Mouse (Mus musculus) liver, adult 2 months (tissue): ENCODE results near the gene Tomm22. TPM values are rescaled to one million over a fixed set of nuclear protein-coding genes. Genes with fewer than 3 reads are reported as not detected.

Experiments
- DNase-seq: peaks from one replicate; pipeline ENCODE4 v3.0.0-alpha.2; 2011; ENCODE audit warnings: low read depth, low spot score; ENCODE audit errors: extremely low read depth
- H3K27ac ChIP-seq: fragments of 200-500 bp; replicated peaks from 2 replicates; pipeline ENCODE4 v1.5.1; 2012; ENCODE audit warnings: low read depth, mild to moderate bottlenecking, control low read depth, inconsistent platforms, low read length; ENCODE audit not compliant: insufficient read depth
- H3K27me3 ChIP-seq: fragments of 200-500 bp; 2 replicates; pipeline ENCODE4 v1.6.1; 2012; ENCODE audit warnings: mild to moderate bottlenecking, moderate library complexity, low read length, inconsistent platforms; ENCODE audit not compliant: control insufficient read depth, insufficient read depth
- H3K36me3 ChIP-seq: fragments of 200-500 bp; 2 replicates; pipeline ENCODE4 v1.6.1; 2012; ENCODE audit warnings: low read length, inconsistent platforms; ENCODE audit not compliant: control insufficient read depth, insufficient read depth
- H3K4me1 ChIP-seq: fragments of 200-500 bp; 2 replicates; pipeline ENCODE4 v1.6.1; 2011; ENCODE audit warnings: low read length; ENCODE audit not compliant: control insufficient read depth, insufficient read depth
- H3K4me3 ChIP-seq: fragments of 200-500 bp; 2 replicates; pipeline ENCODE4 v1.5.1; 2011; ENCODE audit warnings: low read depth, mild to moderate bottlenecking, control low read depth, low read length, moderate library complexity; ENCODE audit not compliant: insufficient read depth
- H3K79me2 ChIP-seq: fragments of 200-500 bp; 2 replicates; pipeline ENCODE4 v1.6.1; 2012; ENCODE audit warnings: inconsistent platforms, mild to moderate bottlenecking, low read length, moderate library complexity; ENCODE audit not compliant: control insufficient read depth, insufficient read depth
- H3K9ac ChIP-seq: fragments of 200-500 bp; 2 replicates; pipeline ENCODE4 v1.6.1; 2012; ENCODE audit warnings: low read depth, mild to moderate bottlenecking, control low read depth, inconsistent platforms, low read length
- CTCF ChIP-seq: fragments of 200-500 bp; IDR thresholded peaks from 2 replicates; pipeline ENCODE4 v1.5.1; 2011; ENCODE audit warnings: low read depth, low read length, control low read depth
- POLR2A ChIP-seq: fragments of 200-500 bp; IDR thresholded peaks from 2 replicates; pipeline ENCODE4 v1.6.1; 2011; ENCODE audit warnings: low read length, control low read depth; ENCODE audit not compliant: insufficient read depth; ENCODE audit errors: extremely low read depth
- WGBS: fragments of 180-500 bp; shearing (Covaris S2); methylation state at CpG from one replicate; pipeline ENCODE4 v1.1.7; 2018; 5-methylcytosine and 5-hydroxymethylcytosine counted together
- polyA plus RNA-seq: library from polyadenylated mRNA; depleted of rRNA; stranded (reverse); fragments of >200 nt; gene quantifications from 2 replicates; pipeline ENCODE4 v1.2.3, GENCODE M21; 2012
- total RNA-seq: library from RNA; depleted of rRNA; stranded (reverse); fragments of >200 nt; gene quantifications from 2 replicates; pipeline ENCODE4 v1.2.3, GENCODE M21; 2014

Gene Tomm22
- total and polyA plus RNA-seq, 2 experiments = 23.9 to 46.0 TPM

DNA sequence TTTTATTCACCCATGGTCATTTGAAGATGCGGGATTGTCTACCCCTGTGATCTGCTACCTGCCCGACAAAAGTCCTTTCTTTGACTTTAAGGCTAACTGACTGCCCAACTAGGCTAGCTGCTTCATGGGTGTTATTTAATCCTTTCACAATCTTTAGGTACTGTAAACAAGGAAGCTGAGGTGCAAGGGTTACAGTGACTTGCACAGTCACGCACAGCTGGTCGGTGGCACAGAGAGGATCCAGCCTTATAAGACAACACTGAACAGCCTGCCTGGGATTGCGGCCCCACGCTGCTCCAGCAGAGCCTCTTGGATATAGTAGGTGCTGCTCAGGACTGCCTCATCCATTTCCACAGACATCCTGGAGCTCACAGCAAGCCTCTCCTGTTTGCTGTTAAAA lies 12.5 kb downstream of the Tomm22 start:
- no peaks in the 10 kb centered on the region for H3K36me3 ChIP-seq
- no peaks in the 10 kb centered on the region for H3K27me3 ChIP-seq
- peaks cover 43% of the 10 kb centered on the region for H3K4me1 ChIP-seq
- WGBS = 24% methylated on average over 6 of the region's 6 CpGs
- H3K9ac ChIP-seq = peak overlapping the region; percentile 35
- H3K27ac ChIP-seq = peak overlapping the region; percentile 88
- no peak for TF ChIP-seq CTCF
- no peak for TF ChIP-seq POLR2A
- H3K4me3 ChIP-seq = no peak overlapping the region
- DNase-seq = peak; percentile 83
- H3K79me2 ChIP-seq = peaks cover 34% of the 10 kb centered on the region; the same call in 1 of the 2 replicates

DNA sequence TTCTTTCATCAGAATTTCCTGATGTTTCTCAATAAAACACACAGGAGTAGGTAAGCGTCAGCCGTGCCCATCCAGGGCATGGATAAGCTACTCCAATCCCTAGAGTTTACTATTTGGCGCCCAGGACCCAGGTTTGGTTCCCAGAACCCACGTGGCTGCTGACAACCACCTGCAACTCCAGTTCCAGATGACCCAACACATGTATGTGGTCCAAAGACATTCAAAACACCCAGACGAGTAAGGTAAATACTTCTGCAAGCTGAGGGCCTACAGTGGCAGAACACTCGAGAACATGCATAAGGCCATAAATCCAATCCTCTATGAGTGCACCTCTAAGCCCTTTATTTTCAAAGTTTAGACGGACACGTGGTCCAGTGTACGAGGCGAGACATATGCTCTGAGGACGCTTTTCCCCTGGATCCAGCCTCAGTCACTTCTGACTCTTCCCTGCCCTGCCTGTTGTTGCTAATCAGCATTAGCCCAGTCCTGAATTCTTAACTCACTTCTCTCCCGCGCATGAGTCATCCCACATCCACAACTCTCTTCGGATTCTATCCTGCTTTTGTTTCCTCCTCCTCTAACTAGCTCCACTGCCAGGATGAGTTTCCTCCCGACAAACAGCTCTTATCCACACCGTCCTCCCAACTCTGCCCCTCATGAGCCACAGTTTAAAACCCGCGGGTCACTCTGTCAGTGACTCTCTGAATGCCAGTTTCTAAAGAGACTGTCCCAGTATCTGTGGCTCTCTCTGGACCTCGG lies 13.2 kb downstream of the Tomm22 start:
- H3K79me2 ChIP-seq = peaks cover 34% of the 10 kb centered on the region; the same call in 1 of the 2 replicates
- TF ChIP-seq CTCF = no peak
- TF ChIP-seq POLR2A = no peak
- peak; percentile 80 for DNase-seq
- WGBS = 15% methylated on average over 19 of the region's 19 CpGs
- no peaks in the 10 kb centered on the region for H3K36me3 ChIP-seq
- no peaks in the 10 kb centered on the region for H3K27me3 ChIP-seq
- H3K27ac ChIP-seq = peak overlapping the region; percentile 56
- H3K9ac ChIP-seq = peak overlapping the region; percentile 35
- no peak overlapping the region for H3K4me3 ChIP-seq
- peaks cover 46% of the 10 kb centered on the region for H3K4me1 ChIP-seq

DNA sequence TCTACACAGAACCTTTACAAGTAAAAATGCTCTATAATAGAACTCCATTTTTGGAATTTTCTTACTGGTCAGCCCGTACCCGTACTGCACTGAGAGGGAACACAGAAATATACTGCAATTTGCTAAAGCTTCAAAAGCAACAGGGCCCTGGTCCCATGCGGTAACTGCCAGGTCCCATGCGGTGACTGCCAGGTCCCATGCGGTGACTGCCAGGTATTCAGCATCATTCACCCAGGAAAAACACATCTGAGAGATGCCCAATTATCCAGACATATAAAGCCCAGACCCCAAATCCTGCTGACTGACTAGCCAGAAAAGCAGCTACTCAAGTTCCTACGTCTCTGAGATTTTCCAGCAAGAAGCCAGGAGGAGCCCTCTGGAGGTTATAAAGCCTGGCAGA lies 14.0 kb downstream of the Tomm22 start:
- H3K36me3 ChIP-seq = no peaks in the 10 kb centered on the region
- peaks cover 46% of the 10 kb centered on the region for H3K4me1 ChIP-seq
- peaks cover 30% of the 10 kb centered on the region; the same call in 1 of the 2 replicates for H3K79me2 ChIP-seq
- TF ChIP-seq POLR2A (no peak), CTCF (no peak)
- WGBS = 34% methylated on average over 6 of the region's 6 CpGs
- no peak overlapping the region; the same call in 1 of the 2 replicates for H3K9ac ChIP-seq
- H3K27me3 ChIP-seq = no peaks in the 10 kb centered on the region
- no peak overlapping the region; the same call in none of the 2 replicates for H3K27ac ChIP-seq
- DNase-seq = no peak
- no peak overlapping the region; the same call in 1 of the 2 replicates for H3K4me3 ChIP-seq

DNA sequence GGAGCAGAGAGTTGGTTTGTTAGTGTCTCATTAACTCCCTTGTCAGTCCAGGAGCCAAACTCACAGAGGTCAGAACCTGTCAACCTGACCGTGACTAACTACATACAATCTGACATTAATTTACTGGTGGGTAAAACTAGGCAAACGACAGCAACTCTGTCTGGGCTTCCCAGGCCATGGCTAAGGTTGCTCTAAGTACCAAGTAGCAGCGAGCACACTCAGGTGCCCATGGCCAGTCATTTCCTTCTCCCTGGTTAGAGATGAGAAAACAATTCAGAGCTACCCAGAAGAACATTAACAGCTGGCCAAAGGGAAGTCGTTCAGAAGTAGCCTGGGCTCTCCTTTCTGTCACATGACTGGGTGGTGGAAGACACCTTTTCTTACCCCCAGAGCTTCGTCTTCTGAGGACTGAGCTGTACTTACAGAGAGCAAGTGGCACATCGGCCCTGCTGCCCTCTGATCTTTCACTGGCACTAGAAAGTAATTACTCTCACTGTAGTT lies 14.5 kb downstream of the Tomm22 start:
- Histone ChIP-seq H3K4me3 (peak overlapping the region; percentile 28), H3K79me2 (peaks cover 28% of the 10 kb centered on the region; the same call in 1 of the 2 replicates), H3K27ac (peak overlapping the region; percentile 45), H3K36me3 (no peaks in the 10 kb centered on the region), H3K27me3 (no peaks in the 10 kb centered on the region), H3K4me1 (peaks cover 46% of the 10 kb centered on the region), H3K9ac (peak overlapping the region; percentile 50; the same call in 1 of the 2 replicates)
- 14% methylated on average over 6 of the region's 6 CpGs for WGBS
- peak; percentile 76 for DNase-seq
- TF ChIP-seq POLR2A = no peak
- no peak for TF ChIP-seq CTCF

DNA sequence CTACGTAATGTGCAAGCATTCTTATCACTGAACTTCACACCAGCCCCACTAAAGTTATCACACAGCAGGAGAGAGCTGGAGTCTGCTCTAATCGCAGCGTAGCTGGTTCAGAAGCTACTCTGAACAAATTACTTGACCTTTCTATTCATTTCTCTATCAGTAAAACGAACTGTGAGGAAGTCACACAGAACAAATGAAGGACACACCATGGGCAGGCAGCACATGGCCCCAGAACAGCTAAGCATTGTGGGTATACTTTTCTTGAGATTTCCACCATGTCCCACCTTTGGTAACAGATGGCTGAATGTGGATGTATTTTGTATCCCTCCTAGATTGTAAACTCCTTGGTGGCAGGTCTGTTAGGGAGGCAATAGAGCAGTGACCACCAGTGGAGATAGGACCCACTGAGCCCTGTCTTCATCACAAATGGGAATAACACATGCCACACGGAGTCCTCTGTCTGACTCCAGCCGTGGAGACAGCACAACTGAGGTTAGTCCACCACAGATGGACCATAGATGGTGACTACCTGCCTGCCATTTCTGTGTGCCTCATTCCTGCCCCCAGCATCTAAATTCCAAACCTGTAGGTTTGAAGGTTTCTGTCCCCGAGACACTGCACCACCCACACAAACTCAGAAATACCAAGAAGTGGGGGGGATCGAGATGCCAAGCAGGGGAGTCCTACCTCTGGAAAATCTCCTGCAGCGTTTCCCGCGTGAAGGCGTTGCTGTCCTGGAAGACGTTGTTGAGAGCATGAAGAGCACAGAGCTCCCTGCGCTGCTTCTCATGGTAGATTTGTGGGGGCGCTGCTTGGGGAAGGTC lies 15.6 kb downstream of the Tomm22 start:
- H3K4me3 ChIP-seq = peak overlapping the region; percentile 89
- H3K27ac ChIP-seq = no peak overlapping the region
- H3K27me3 ChIP-seq = no peaks in the 10 kb centered on the region
- DNase-seq = no peak
- TF ChIP-seq CTCF = no peak
- no peak for TF ChIP-seq POLR2A
- no peaks in the 10 kb centered on the region for H3K36me3 ChIP-seq
- H3K9ac ChIP-seq = peak overlapping the region; percentile 38
- H3K4me1 ChIP-seq = peaks cover 46% of the 10 kb centered on the region
- WGBS = 4% methylated on average over 15 of the region's 15 CpGs
- H3K79me2 ChIP-seq = peaks cover 24% of the 10 kb centered on the region
